Mouse (Mus musculus) cerebellum, adult 2 months (tissue): ENCODE measurements around the gene Unc5c.

Source experiments
- CTCF ChIP-seq: fragments of 200-500 bp; IDR thresholded peaks from 2 replicates; pipeline ENCODE4 v1.5.1; 2011; ENCODE audit warnings: low read depth, mild to moderate bottlenecking, control low read depth, low read length, moderate library complexity, borderline replicate concordance; ENCODE audit not compliant: insufficient read depth
- POLR2A ChIP-seq: fragments of 200-500 bp; IDR thresholded peaks from 2 replicates; pipeline ENCODE4 v1.6.1; 2011; ENCODE audit warnings: low read length, control low read depth, borderline replicate concordance; ENCODE audit not compliant: insufficient read depth

DNA sequence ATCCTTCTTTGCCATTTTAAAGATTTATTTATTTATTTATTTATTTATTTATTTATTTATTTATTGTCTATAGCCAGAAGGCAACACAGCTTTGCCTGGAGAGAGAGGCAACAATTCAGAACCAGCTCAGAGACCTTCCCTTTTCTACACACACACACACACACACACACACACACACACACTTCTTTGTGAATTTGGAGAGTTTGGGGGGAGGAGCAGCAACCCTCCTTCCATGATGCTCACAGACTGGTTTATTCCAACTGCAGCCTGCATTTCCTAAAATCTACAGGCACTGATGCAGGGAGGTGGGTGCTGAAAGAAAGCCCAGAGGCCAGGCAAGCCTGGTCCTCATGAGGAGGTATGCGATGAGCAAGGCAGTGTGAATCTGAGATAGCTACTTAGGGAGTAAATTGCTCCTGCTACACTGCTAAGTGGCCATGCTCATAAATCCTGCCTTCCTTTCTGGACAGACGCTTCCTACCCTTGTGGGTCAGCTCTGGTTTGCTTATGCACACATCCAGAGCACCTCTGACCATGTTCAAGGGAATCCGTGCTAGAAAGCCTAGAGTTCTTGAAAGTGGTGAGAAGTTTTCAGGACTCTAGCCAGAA, 1.8 kb downstream of the Unc5c start:
- TF ChIP-seq POLR2A (no peak), CTCF (no peak)
